Mouse (Mus musculus): ENCODE data around the gene Arhgap42.
A peak's percentile ranks its signal among the peaks of the same experiment; 100 is the strongest.

The Arhgap42 gene

GRCm38 (mm10) chr9:9142561-9142960 lies 96.3 kb downstream of the Arhgap42 start:
- DNase-seq (ENCODE audit: low spot score), result no peak

DNA sequence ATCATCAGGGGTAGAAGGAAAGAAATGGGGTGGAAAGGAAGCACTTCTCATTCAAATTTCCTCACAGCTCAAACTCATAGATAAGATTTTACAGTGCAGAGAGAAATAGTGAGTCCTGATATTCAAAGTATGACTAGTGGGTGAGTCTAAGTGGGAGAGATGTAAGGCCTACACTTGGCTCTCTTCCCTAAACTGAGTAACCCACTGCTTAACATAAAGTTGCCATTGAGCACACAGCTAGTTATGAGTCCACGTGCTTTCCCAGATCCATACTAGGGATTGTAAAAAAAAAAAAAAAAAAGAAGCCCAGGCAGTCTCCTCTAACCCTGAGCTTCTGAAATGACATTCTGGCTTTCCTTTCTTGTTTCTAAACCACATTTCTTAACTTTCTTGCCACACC lies 96.8 kb downstream of the Arhgap42 start:
- no peak for DNase-seq (ENCODE audit: low spot score)

- DNase-seq (ENCODE audit: low spot score), result no peak
Observed at GRCm38 (mm10) chr9:9128996-9129694, 109.8 kb downstream of the Arhgap42 start.

DNA sequence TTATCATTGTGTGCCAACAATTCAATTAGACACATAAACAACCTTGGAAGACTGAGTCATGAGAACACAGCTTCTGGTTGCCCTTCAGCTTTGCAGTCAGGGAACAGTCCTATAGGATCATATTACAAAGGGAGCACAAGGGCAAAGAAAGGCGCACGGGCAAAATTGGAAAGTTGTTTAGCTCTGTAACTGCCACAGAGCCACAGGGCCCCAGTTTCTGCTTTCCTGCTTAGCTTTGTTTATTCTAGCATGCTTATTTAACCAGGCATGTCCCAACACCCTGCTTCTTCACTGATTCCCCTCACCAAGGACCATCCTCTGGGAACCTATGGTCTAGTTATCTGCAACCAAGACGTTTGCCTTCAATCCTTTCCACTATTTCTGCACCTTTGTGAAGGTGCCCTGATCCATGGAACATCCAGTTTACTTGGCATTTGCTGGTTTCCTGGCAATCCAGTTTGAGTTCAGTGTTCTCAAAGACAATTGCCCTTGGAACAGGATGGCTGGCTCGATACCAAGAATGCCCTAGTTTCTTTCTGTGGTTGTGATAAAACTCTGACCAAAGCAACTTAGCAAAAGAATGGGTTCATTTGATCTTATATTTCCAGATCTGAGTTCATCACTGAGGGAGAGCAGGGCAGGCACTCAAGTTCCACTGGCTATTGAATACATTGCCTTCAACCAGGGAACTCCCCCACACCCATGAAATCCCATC lies 111.7 kb downstream of the Arhgap42 start:
- no peak for DNase-seq (ENCODE audit: low spot score)

DNA sequence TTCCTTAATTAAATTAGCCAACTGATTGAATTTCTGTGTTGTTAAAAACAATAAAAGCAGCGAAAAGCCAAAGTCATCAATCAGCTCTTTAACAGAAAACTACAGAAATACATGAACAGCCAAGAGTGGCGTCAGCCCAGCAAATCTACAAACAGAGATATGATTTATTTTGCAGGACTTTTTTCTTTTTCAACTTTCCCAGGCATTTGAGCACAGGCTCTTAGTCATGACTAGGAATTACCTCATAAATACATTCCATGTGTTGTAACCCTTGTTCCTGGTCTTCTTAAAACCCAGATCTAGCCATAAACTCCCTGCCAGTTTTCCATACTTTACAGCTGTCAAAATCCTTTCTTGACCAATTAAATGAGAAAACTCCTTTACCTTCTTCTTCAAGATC lies 114.7 kb downstream of the Arhgap42 start:
- DNase-seq (ENCODE audit: low spot score), result no peak

DNA sequence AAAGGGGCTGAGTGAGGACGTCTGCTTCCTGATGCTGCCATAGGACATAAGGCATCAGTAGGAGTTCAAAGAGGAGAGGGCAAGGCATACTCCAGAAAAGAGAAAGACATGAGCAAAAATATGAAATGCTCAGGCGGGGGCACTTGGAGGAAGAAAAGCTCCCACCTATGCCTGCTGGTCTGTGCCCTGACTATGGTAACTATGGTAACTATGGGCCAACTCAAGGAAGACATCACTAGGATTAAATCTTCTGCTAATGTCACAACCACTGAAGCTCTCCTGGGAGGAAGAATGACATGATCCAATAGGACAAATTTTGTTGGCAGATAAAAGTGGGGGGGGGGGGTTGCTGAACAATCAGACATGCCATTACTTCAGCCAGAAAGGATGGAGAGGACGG lies 124.6 kb downstream of the Arhgap42 start:
- DNase-seq (ENCODE audit: low spot score), result no peak

DNA sequence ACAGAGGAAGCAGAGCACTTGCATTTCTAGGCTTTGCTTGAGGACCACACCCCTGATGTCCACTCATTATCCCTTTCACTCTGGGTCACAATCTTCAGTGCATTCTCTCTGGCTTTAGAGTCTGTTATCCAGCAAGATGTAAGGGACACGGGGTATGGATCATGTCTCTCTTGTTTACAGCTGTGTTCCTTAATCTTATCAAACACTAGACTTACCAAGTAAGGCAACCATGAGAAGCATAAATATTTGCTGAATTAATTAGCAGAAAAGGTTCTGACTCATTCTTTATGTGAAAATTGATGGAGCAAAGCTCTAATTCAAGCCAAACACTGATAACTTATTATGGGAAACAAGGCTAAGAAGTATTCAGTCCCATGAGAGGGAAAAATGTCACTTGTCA lies 125.1 kb downstream of the Arhgap42 start:
- DNase-seq (ENCODE audit: low spot score), result no peak

DNA sequence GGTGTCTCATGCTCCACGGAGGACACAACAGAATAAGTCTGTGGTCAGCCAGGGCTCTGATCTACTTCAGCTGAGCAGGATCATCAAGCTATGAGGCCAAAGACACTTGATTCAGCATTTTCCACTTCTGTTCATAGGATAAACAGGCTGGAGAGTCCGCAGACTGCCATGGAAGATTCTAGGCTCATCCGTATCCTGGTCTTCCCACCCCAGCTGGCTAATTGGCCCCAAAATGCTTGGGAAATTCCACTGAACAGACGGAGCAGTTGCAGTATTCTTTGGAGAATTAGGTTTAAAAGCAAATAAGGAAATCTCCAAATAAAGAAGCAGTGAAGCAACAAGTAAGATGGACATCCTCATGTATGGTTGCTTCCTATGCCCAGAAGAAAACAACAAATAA lies 126.0 kb downstream of the Arhgap42 start:
- no peak for DNase-seq (ENCODE audit: low spot score)

DNA sequence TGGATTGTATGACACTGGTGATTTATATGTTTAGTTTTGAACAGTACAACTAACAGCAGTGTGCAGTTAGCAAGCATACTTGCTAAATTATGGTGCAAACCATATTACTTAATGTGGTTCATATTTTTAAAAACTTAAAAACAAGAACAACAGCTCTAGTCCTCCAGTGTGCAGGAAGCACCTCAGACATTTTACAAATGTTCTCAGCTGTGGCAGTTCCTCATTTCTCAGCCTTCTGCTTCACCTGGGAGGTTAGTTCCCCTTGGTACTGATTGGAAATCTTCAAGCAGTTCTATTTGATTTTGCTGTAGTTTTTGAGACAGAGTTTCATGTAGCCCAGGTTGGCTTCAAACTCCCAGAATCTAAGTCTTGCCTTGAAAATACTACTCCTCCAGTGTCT lies 131.2 kb downstream of the Arhgap42 start:
- DNase-seq (ENCODE audit: low spot score), result no peak

DNA sequence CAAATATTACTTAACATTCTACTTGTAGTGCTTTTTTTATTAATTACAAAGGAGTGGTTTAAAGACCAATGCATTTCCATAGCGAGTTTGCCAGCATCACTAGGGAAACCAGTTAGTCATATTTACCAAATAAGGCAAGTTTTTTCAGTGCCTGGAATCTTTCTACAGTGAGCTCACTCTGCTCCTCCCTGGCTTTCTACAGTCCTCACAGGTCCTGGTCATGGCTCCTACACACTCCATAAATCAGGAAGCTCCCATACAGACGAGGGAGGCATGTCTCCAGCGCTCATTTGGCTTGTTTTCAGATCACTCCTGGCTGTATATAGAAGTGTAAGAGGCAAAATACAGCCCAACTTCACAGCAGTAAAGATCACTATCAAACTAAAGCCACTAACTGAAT lies 134.1 kb downstream of the Arhgap42 start:
- no peak for DNase-seq (ENCODE audit: low spot score)

- no peak for DNase-seq (ENCODE audit: low spot score)
Observed at GRCm38 (mm10) chr9:9102158-9102514, 136.8 kb downstream of the Arhgap42 start.

DNA sequence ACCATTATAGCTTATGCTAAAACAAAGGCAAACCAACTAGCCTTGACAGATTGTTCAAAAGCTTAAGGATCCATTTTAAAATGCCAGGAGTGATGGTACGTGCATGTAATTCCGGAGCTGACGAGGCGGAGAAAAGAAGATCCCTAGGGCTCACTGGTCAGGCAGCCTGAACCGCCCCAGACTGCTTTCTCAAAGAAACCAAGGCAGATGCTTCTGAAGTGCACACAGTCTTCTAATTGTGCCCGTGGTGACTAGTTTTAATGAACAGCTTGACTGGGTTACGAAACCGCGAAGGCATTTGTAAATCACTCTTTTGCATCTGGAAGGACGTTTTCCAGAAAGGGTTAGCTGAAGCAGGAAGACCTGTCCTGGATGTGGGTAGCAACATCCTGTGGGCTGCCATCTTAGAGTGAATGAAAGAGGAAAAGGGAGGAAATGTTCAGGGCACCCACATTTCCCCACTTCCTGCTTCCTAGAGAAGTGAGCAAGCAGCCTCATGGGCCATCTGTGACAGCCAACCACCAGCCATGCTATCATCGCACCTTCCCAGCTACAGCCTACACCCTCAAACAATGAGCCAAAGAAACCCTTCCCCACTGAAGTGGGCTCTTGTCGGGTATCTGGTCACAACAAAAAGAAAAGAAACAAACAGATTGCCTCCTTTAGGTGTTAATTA lies 137.3 kb downstream of the Arhgap42 start:
- DNase-seq (ENCODE audit: low spot score), result no peak

- DNase-seq (ENCODE audit: low spot score), result no peak
Observed at GRCm38 (mm10) chr9:9101055-9101454, 137.8 kb downstream of the Arhgap42 start.

DNA sequence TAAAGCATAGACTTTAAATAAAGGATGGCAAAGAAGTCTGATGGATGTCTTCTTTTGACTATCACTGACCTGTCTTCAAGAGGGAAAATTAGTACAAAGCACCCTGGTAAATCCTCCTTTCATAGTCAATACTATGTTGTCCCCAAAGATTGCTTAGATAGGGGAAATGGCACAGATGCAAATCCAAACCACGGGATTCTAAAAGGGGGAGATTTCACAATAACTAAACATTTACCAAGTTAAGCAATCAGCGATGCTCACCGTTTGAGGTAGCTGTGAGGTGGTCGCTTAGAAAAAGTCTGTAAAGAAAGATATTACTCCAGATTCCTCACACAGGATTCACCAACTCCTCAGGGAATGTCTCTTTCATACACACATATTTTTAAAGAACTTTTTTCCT lies 141.1 kb downstream of the Arhgap42 start:
- no peak for DNase-seq (ENCODE audit: low spot score)

DNA sequence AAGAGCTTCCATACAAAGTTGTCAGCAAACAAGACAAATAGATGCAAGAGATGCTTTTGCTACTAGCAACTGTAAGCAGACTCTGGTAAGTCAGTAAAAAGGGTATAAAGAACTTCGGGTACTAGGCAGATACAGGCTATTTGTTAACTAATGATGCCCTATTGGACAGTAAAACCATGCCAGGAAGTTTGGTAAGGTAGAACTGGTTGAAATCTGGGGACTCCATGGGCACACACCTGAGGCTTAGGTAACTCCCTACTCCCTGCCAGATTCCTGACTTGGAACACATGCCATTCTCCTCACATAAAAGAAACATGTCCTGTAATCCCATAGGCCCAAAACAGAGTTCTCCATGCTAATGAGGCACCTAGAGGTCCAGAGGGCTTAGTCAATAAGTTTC lies 142.1 kb downstream of the Arhgap42 start:
- DNase-seq (ENCODE audit: low spot score), result no peak

- no peak for DNase-seq (ENCODE audit: low spot score)
Observed at GRCm38 (mm10) chr9:9093096-9093495, 145.8 kb downstream of the Arhgap42 start.

DNA sequence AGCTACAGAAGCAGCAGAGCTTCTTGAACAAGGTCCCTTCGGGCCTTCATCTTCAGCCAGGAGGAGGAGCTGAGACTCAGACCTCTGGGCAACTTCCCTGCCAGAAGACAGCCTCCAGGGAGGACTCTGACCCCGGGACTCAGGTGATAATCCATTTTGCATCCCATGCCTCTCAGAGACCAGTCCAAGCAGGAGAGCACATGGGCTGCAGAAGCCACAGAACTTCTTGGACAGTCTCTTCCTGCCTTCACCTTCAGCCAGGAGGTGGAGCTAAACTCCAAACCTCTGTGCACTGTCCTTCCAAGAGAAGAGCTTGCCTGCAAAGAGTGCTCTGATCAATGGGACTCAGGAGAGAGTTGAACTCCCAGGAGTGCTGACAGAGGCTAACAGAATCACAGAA lies 155.5 kb downstream of the Arhgap42 start:
- DNase-seq (ENCODE audit: low spot score), result no peak

GRCm38 (mm10) chr9:9052920-9053319 lies 186.0 kb downstream of the Arhgap42 start:
- no peak for DNase-seq (ENCODE audit: low spot score)

DNA sequence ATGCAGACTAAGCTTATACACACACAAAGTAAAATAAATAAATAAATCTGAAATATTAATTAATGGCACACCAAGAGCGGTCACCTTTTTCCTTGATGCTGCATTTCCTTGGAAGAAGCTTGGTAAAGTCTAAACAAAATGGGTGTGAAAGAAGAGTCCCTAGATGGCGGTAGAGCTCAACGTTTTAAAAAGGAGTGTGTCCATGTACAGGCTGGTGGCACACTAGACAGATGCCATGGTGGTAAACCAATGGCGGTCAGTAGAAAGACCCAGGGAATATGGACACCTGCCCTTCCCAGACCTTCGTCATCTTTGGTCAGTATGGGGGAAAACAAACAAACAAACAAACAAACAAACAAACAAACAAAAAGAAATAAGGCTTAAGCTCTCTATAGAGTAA lies 187.7 kb downstream of the Arhgap42 start:
- peak; percentile 11 for DNase-seq (ENCODE audit: low spot score)

GRCm38 (mm10) chr9:9049202-9049601 lies 189.7 kb downstream of the Arhgap42 start:
- no peak for DNase-seq (ENCODE audit: low spot score)

GRCm38 (mm10) chr9:9041009-9041408 lies 197.9 kb downstream of the Arhgap42 start:
- peak; percentile 41 for DNase-seq (ENCODE audit: low spot score)

- no peak for DNase-seq (ENCODE audit: low spot score)
Observed at GRCm38 (mm10) chr9:9037017-9037671, 201.8 kb downstream of the Arhgap42 start.

- no peak for DNase-seq (ENCODE audit: low spot score)
Observed at GRCm38 (mm10) chr9:9027904-9028303, 211.0 kb downstream of the Arhgap42 start.
